Mouse (Mus musculus) embryonic facial prominence, embryonic 11.5 days (tissue): ENCODE results near the gene 1810043G02Rik. TPM values are rescaled to one million over a fixed set of nuclear protein-coding genes. Genes with fewer than 3 reads are reported as not detected.
"Not testable (repeated sequence)": the region's sequence is repeated elsewhere in the genome, so short reads cannot be mapped to it uniquely, and the experiment has no call there.

Experiments
- ATAC-seq: fragments of 200-750 bp; cut with Nextera tagmentation; replicated peaks from 2 replicates; pipeline ENCODE4 v1.8.0; 2017; ENCODE audit warnings: low read depth; ENCODE audit not compliant: insufficient number of reproducible peaks, low FRiP score, low TSS enrichment
- DNase-seq: peaks from one replicate; pipeline ENCODE4 v3.0.0-alpha.2; 2015; ENCODE audit warnings: low spot score
- H3K27ac ChIP-seq: fragments of 300-500 bp; sonication (generic); replicated peaks from 2 replicates; pipeline ENCODE4 v1.5.1; 2014; ENCODE audit warnings: mild to moderate bottlenecking, low read depth, low read length, control low read depth
- H3K27me3 ChIP-seq: fragments of 300-500 bp; sonication (generic); 2 replicates; pipeline ENCODE4 v1.6.1; 2014; ENCODE audit warnings: mild to moderate bottlenecking, low read length, moderate library complexity, mixed read lengths; ENCODE audit not compliant: control insufficient read depth, insufficient read depth
- H3K36me3 ChIP-seq: fragments of 300-500 bp; sonication (generic); replicated peaks from 2 replicates; pipeline ENCODE4 v1.6.1; 2014; ENCODE audit warnings: low read depth, mild to moderate bottlenecking, low read length, moderate library complexity, mixed read lengths; ENCODE audit not compliant: control insufficient read depth, insufficient read depth
- H3K4me1 ChIP-seq: fragments of 300-500 bp; sonication (generic); 2 replicates; pipeline ENCODE4 v1.6.1; 2014; ENCODE audit warnings: low read length, mixed read lengths; ENCODE audit not compliant: control insufficient read depth, insufficient read depth
- H3K4me2 ChIP-seq: fragments of 300-500 bp; sonication (generic); 2 replicates; pipeline ENCODE4 v1.6.1; 2014; ENCODE audit warnings: low read depth, mild to moderate bottlenecking, control low read depth, low read length, moderate library complexity
- H3K4me3 ChIP-seq: fragments of 300-500 bp; sonication (generic); 2 replicates; pipeline ENCODE4 v1.5.1; 2014; ENCODE audit warnings: low read depth, low read length, control low read depth
- H3K9ac ChIP-seq: fragments of 300-500 bp; sonication (generic); replicated peaks from 2 replicates; pipeline ENCODE4 v1.6.1; 2014; ENCODE audit warnings: mild to moderate bottlenecking, control low read depth, low read length
- H3K9me3 ChIP-seq: fragments of 300-500 bp; sonication (generic); replicated peaks from 2 replicates; pipeline ENCODE4 v1.6.1; 2016; ENCODE audit warnings: mild to moderate bottlenecking, low read length, inconsistent platforms, mixed read lengths; ENCODE audit not compliant: control insufficient read depth
- WGBS: fragments of 180-500 bp; shearing (Covaris S2); extraction: QIAGEN DNeasy Blood & Tissue Kit; methylation state at CpG from one replicate; pipeline ENCODE4 v1.1.7; 2014; 5-methylcytosine and 5-hydroxymethylcytosine counted together
- polyA plus RNA-seq: library from polyadenylated mRNA; unstranded; fragments of >200 nt; fragmentation: Nextera tagmentation; extraction: Ambion mirVana; gene quantifications from 2 replicates; pipeline ENCODE4 v1.2.1, GENCODE M21; 2014

1810043G02Rik gene
- 25.8 and 27.9 TPM in 2 replicates for polyA plus RNA-seq

GRCm38 (mm10) chr10:77978351-77979350 is at the start of gene 1810043G02Rik:
Gene 1810043G02Rik, plus strand, starts transcription at chr10:77978524.
- Histone ChIP-seq H3K36me3 (no peaks in the 10 kb centered on the region; the same call in 1 of the 2 replicates), H3K4me2 (peak within 1 kb of the TSS; percentile 40), H3K4me1 (no peaks in the 10 kb centered on the region), H3K4me3 (peak within 1 kb of the TSS; percentile 68), H3K9me3 (no peaks in the 10 kb centered on the region), H3K27me3 (no peaks in the 10 kb centered on the region), H3K27ac (peak within 1 kb of the TSS; percentile 13; the same call in 1 of the 2 replicates), H3K9ac (peak within 1 kb of the TSS; percentile 84)
- ATAC-seq: peak; percentile 94
- 1% methylated on average over 54 of the region's 57 CpGs for WGBS
- DNase-seq: peak; percentile 99

- no peak overlapping the region for H3K27ac ChIP-seq
- H3K36me3 ChIP-seq: no peaks in the 10 kb centered on the region
- no peak overlapping the region for H3K4me3 ChIP-seq
- no peak overlapping the region for H3K9ac ChIP-seq
- no peaks in the 10 kb centered on the region for H3K4me1 ChIP-seq
- H3K9me3 ChIP-seq: no peaks in the 10 kb centered on the region
- H3K27me3 ChIP-seq: no peaks in the 10 kb centered on the region
- no peak overlapping the region for H3K4me2 ChIP-seq
- ATAC-seq (no peak), DNase-seq (no peak)
- 76% methylated on average over 2 of the region's 2 CpGs for WGBS
Observed at GRCm38 (mm10) chr10:77939685-77940084, 38.6 kb upstream of the 1810043G02Rik start.

GRCm38 (mm10) chr10:77950468-77950867 is 27.9 kb upstream of the 1810043G02Rik start:
- H3K9ac ChIP-seq, DNase-seq, ATAC-seq, H3K27me3 ChIP-seq, H3K4me2 ChIP-seq, H3K27ac ChIP-seq, H3K9me3 ChIP-seq, H3K36me3 ChIP-seq, H3K4me3 ChIP-seq, H3K4me1 ChIP-seq: not testable (repeated sequence)
- 93% methylated on average over 8 of the region's 12 CpGs for WGBS

DNA sequence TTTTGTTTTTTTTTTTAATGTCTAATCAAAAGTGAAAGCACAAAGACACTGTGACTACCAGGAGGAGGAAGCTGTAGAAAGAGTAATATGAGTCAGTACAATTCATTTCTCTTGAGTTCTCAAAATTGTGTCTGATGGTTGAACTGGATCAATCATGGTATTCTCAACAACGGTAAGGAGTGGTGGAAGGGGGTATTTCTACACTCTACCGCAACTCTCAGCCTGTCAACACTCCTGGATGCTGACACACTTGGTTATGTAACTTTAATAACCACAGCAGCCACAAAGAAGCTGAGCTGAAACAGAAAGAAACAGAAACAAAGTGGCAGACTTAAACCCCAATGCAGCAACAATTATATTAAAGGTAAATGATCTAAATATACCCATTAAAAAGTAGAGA is 15.6 kb upstream of the 1810043G02Rik start:
- ATAC-seq: no peak
- H3K4me1 ChIP-seq: no peaks in the 10 kb centered on the region
- H3K9ac ChIP-seq: no peak overlapping the region
- no peak overlapping the region for H3K27ac ChIP-seq
- WGBS: 92% methylated on average over 2 of the region's 2 CpGs
- DNase-seq: no peak
- no peaks in the 10 kb centered on the region for H3K27me3 ChIP-seq
- no peaks in the 10 kb centered on the region for H3K9me3 ChIP-seq
- no peak overlapping the region for H3K4me3 ChIP-seq
- H3K36me3 ChIP-seq: no peaks in the 10 kb centered on the region
- no peak overlapping the region for H3K4me2 ChIP-seq

DNA sequence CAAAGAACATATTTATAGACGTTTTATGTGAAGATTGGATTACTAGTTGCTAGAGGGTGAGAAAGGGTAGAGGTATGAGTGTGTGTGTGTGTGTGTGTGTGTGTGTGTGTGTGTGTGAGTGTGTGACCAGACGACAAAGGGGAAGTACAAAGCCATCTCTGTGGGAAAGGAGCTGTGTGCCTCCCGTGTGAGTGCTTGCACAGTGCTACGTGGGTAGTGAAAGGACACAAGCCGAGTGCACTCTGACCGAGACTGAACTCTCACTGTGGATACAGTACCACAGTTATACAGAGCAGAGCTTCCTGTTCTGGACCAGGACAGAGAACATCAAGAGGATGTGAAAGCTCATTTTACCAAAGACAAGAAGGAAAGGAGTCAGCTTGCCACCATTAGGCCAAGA is 14.4 kb upstream of the 1810043G02Rik start:
- H3K9me3 ChIP-seq: no peaks in the 10 kb centered on the region
- no peak overlapping the region for H3K4me3 ChIP-seq
- ATAC-seq: no peak
- no peaks in the 10 kb centered on the region for H3K4me1 ChIP-seq
- no peak overlapping the region for H3K4me2 ChIP-seq
- 73% methylated on average over 6 of the region's 6 CpGs for WGBS
- H3K36me3 ChIP-seq: no peaks in the 10 kb centered on the region
- no peak overlapping the region for H3K27ac ChIP-seq
- peaks cover 5% of the 10 kb centered on the region; the same call in 1 of the 2 replicates for H3K27me3 ChIP-seq
- H3K9ac ChIP-seq: no peak overlapping the region
- no peak for DNase-seq

DNA sequence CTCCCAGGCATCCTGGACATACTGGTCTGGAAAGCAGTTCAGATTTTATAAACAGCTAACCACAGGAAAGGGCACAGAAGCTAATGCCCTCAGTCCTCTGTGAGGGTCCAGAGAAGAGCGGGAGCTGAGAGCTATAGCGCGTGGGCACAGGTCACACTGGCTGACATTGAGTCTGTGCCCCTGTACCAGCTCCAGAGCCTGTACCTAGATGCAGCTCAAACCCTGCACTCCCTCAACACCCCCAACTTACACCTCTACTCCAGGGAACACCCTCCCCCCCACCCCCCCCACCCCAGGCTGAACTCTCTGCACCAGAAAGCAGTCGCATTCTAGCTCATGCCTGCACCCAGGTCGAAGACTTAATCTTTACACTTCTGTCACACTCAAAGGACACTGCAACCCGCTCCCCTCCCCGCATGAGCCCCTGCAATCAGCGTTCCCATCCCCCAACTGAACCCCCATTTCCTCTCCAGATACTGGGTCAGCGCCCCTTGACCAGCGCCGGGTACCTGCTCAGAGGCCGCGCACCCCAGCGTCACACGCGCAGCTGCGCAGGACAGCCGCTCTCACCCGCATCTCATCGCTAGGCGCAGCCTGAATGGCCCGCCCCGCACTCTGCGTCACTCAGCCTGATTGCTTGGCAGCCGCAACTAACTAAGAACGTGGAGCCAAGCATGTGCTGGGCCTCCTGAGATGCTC is 8.9 kb upstream of the 1810043G02Rik start:
- WGBS: 8% methylated on average over 26 of the region's 26 CpGs
- Histone ChIP-seq H3K27me3 (peaks cover 18% of the 10 kb centered on the region), H3K4me3 (peak overlapping the region; percentile 18), H3K9me3 (no peaks in the 10 kb centered on the region), H3K9ac (peak overlapping the region; percentile 25; the same call in 1 of the 2 replicates), H3K4me1 (no peaks in the 10 kb centered on the region), H3K36me3 (no peaks in the 10 kb centered on the region), H3K4me2 (peak overlapping the region; percentile 62), H3K27ac (no peak overlapping the region)
- ATAC-seq (peak; percentile 64; the same call in 1 of the 2 replicates), DNase-seq (peak; percentile 71)

- DNase-seq (no peak), ATAC-seq (0 out of 2 replicates have a peak, but pooled peaks have one; percentile 9)
- H3K27ac ChIP-seq: no peak overlapping the region
Observed at GRCm38 (mm10) chr10:77969973-77970325, 8.4 kb upstream of the 1810043G02Rik start.

More at GRCm38 (mm10) chr10:77969973-77970325, 8.4 kb upstream of the 1810043G02Rik start:
- peaks cover 18% of the 10 kb centered on the region for H3K27me3 ChIP-seq
- peak overlapping the region; percentile 62 for H3K4me2 ChIP-seq
- H3K4me3 ChIP-seq: peak overlapping the region; percentile 18; the same call in 1 of the 2 replicates
- H3K9ac ChIP-seq: peak overlapping the region; percentile 25; the same call in 1 of the 2 replicates
- no peaks in the 10 kb centered on the region for H3K4me1 ChIP-seq
- 16% methylated on average over 8 of the region's 8 CpGs for WGBS
- no peaks in the 10 kb centered on the region for H3K9me3 ChIP-seq
- H3K36me3 ChIP-seq: no peaks in the 10 kb centered on the region
